Mouse (Mus musculus): Measurements from ENCODE around the gene Cant1. TPM values are rescaled to one million over a fixed set of nuclear protein-coding genes. Genes with fewer than 3 reads are reported as not detected.
A peak's percentile ranks its signal among the peaks of the same experiment; 100 is the strongest.

Gene Cant1
- polyA plus RNA-seq, 1 experiment from 2014 or later = 23.7 TPM

DNA sequence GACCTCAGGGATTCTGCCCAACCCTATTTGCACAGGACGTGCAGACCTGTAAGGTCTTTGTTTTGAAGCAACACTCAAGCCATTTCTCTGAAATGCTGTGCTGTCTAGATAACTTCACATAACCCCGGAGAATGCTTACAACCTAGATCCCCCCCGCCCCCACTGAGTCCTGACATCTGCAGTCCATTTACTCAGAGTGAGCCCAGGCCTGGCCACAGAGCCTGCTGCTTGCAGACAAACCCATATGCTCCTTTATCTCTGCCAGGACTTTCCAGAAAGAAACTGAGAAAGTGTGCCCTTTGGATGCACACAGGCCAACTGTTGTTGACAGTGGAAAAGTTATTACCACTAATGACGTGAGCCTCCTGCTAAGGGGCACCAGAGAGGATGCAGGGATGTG is 28.5 kb upstream of the Cant1 start:
- peaks cover 22% of the 10 kb centered on the region for H3K27me3 ChIP-seq (replicated peaks)
- no peak overlapping the region for H3K27ac ChIP-seq (ENCODE audit: poor library complexity, severe bottlenecking)
- H3K4me3 ChIP-seq = no peak overlapping the region
- H3K9me3 ChIP-seq (replicated peaks) = no peaks in the 10 kb centered on the region
- WGBS = 53% methylated on average over 4 of the region's 4 CpGs
- H3K9ac ChIP-seq = no peak overlapping the region
- no peaks in the 10 kb centered on the region for H3K36me3 ChIP-seq
- no peak overlapping the region for H3K4me2 ChIP-seq
- no peak for ATAC-seq (ENCODE audit: insufficient number of reproducible peaks, low FRiP score)
- H3K4me1 ChIP-seq (replicated peaks) = peaks cover 12% of the 10 kb centered on the region

DNA sequence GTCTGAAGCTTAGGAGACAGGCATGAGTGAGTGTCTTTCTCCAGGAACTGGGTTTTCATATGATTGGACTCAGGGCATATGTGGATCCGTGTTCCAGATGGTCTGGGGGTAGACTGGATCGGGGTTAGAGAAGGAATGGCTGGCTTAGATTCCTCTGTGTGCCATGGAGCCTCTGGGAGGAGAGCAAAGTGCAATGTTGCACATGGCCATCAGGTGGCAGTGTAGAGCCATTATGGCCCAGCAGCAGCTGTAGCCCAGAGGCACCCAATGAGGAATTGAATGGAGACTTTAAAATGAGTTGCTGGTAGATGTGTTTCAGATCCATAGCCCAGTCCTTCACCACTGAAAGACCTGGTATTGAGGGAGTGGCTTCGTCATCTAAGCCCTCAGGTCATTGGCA is 27.0 kb upstream of the Cant1 start:
- Histone ChIP-seq H3K4me1 (replicated peaks) (peaks cover 12% of the 10 kb centered on the region), H3K4me2 (no peak overlapping the region), H3K27ac (ENCODE audit: poor library complexity, severe bottlenecking) (no peak overlapping the region), H3K9me3 (replicated peaks) (no peaks in the 10 kb centered on the region), H3K36me3 (no peaks in the 10 kb centered on the region), H3K4me3 (no peak overlapping the region), H3K9ac (no peak overlapping the region), H3K27me3 (replicated peaks) (peaks cover 22% of the 10 kb centered on the region)
- 15% methylated on average over 3 of the region's 3 CpGs for WGBS
- peak; percentile 64 for ATAC-seq (ENCODE audit: insufficient number of reproducible peaks, low FRiP score)

DNA sequence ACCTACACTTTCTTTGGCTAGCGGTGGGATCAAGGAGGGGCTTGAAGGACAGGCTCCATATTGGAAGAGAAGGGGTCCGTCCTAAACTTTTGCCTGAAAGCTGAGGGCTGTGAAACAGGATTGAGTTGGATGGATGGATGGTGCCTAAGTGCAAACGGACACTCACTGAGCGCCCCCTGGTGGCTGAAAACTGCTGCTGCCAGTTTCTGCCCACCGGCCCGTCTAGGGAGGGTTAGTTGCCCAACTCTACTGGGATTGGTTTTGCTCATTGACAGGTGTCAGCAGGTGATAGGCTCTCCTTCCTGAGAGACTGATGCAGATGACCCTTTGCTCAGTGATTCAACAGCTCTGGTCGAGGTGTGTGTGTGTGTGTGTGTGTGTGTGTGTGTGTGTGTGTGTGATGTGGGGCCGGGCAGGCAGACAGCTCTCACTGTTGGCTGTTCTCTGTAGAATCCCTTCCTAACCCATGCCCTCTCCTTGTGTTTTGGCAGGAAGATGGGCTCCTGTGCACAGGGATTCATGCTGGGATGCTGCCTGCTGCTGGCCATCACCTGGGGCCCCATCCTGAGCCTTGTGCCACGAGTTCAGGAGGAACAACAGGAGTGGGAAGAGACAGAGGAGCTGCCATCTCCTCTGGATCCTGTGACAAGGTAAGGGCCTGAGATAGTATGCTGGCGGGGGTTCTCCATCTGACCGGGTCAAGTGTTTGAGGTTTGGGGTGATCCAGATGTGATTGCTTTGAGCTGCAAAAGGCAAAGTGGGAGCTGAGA is 24.5 kb upstream of the Cant1 start:
- no peak overlapping the region for H3K4me3 ChIP-seq
- no peaks in the 10 kb centered on the region for H3K36me3 ChIP-seq
- H3K27ac ChIP-seq (ENCODE audit: poor library complexity, severe bottlenecking) = no peak overlapping the region
- no peak for ATAC-seq (ENCODE audit: insufficient number of reproducible peaks, low FRiP score)
- peaks cover 22% of the 10 kb centered on the region for H3K27me3 ChIP-seq (replicated peaks)
- H3K4me1 ChIP-seq (replicated peaks) = peaks cover 21% of the 10 kb centered on the region
- H3K9me3 ChIP-seq (replicated peaks) = no peaks in the 10 kb centered on the region
- 32% methylated on average over 11 of the region's 11 CpGs for WGBS
- no peak overlapping the region for H3K4me2 ChIP-seq
- H3K9ac ChIP-seq = no peak overlapping the region

DNA sequence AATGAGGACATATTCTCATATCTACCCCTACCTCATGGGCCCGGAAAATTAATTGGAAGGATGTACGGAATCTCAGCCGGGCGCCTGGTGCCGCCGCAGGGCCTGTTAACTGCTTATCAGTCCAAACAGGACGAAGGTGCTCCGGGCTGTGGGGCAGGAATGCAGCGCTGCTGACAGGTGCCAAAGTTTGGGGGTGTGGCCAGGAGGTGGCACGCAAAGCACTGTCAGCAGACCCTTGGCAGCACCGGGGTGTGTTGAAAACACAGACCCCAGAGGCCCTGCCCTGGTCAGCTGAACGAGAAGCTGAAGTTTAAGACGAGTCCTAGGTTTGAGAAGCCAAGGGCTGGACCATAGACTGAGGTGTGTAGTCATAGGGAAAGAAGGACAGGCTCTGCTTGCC is 23.8 kb upstream of the Cant1 start:
- WGBS = 24% methylated on average over 13 of the region's 13 CpGs
- no peak overlapping the region for H3K4me3 ChIP-seq
- H3K36me3 ChIP-seq = no peaks in the 10 kb centered on the region
- H3K27ac ChIP-seq (ENCODE audit: poor library complexity, severe bottlenecking) = no peak overlapping the region
- H3K4me2 ChIP-seq = no peak overlapping the region
- H3K4me1 ChIP-seq (replicated peaks) = peaks cover 22% of the 10 kb centered on the region
- no peak for ATAC-seq (ENCODE audit: insufficient number of reproducible peaks, low FRiP score)
- H3K9me3 ChIP-seq (replicated peaks) = no peaks in the 10 kb centered on the region
- H3K9ac ChIP-seq = no peak overlapping the region
- peaks cover 16% of the 10 kb centered on the region for H3K27me3 ChIP-seq (replicated peaks)

DNA sequence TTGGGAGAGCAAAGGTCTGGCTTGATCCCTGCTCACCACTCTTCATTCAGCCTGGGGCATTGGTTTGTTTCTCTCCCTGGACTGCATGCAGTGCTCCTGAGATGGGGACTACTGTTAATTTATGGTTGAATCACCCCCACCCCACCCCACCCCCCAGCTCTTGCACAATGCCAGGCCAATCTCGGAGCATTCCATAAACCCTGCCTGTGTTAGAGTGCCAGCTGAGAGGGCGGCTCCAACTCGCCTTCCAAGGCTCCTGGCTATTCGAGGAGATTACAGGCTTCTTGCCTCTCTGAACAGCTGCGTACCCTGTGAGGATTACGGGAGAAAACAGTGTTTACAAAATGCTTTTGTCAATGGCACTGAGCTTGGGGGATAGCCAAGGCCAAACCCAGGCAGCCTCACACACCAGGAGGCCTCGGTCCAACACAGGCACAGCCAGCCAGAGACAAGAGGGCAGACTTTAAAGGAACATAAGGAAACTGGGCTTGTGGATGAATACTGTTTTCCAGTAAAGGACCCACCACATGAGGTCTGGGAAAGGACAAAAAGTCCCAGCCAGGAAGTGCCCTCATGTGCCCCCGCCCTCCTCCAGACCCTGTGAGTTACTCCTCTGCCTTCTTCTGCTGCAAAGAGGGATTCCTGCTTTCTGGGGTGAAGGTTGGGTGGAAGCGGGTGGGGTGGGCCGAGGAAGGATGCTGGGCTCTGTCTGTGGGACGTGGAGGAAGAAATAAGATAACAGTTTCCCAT is 20.0 kb upstream of the Cant1 start:
- Histone ChIP-seq H3K9ac (no peak overlapping the region), H3K4me1 (replicated peaks) (peaks cover 30% of the 10 kb centered on the region), H3K27ac (ENCODE audit: poor library complexity, severe bottlenecking) (peak overlapping the region; percentile 3; the same call in 1 of the 2 replicates), H3K36me3 (no peaks in the 10 kb centered on the region), H3K4me3 (no peak overlapping the region), H3K9me3 (replicated peaks) (no peaks in the 10 kb centered on the region), H3K4me2 (no peak overlapping the region), H3K27me3 (replicated peaks) (peaks cover 6% of the 10 kb centered on the region; the same call in 1 of the 2 replicates)
- WGBS = 34% methylated on average over 11 of the region's 11 CpGs
- ATAC-seq (ENCODE audit: insufficient number of reproducible peaks, low FRiP score) = no peak

DNA sequence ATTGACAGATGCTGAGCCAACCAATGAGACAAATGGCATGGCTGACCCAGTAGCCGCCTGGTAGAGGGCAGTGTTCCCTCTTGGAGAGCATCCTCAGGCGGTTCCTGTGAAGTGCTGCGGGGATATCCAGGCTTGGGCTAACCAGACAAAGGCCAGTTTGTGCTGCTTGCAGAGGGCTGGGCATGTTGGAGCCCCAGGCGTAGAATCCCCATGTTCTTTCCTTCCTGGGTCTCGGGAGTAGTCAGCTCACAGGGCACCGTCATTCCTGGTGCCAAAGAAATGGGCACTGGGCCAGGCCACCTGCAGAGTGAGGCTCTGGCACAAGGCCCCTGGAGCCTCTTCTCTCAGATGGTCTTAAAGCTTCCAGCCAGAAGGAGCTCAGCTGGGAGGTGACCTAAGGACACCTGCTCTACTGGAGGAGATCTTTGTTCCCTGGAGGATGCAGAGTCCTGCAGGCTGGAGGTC is 17.6 kb upstream of the Cant1 start:
- Histone ChIP-seq H3K36me3 (no peaks in the 10 kb centered on the region), H3K4me2 (no peak overlapping the region), H3K9me3 (replicated peaks) (no peaks in the 10 kb centered on the region), H3K27ac (ENCODE audit: poor library complexity, severe bottlenecking) (no peak overlapping the region), H3K4me3 (no peak overlapping the region), H3K27me3 (replicated peaks) (0 out of 2 replicates have a peak, but pooled peaks cover 6% of the 10 kb centered on the region), H3K9ac (no peak overlapping the region), H3K4me1 (replicated peaks) (peaks cover 38% of the 10 kb centered on the region)
- WGBS = 44% methylated on average over 6 of the region's 6 CpGs
- ATAC-seq (ENCODE audit: insufficient number of reproducible peaks, low FRiP score) = no peak

DNA sequence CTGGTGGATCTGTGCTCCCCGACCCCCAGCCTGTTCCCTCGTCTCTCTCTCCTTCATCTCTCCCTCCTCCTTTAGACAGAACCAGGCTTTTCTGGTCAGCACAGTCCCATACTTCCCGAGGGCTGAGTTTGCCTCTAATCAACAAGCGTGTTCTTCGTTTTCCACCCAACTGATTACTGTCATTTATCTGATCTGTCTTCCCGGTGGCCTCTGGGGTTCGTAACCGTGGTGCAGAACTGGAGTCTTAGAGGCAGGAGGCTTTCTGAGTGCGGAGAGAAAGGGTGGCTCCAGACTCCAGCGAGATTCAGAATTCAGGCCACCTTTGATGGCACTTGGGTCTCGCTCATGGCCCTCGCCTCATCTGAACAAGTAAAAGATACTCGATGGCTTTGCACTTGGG is 15.2 kb upstream of the Cant1 start:
- no peak for ATAC-seq (ENCODE audit: insufficient number of reproducible peaks, low FRiP score)
- 31% methylated on average over 13 of the region's 13 CpGs for WGBS
- H3K4me2 ChIP-seq = peak overlapping the region; percentile 63
- H3K4me1 ChIP-seq (replicated peaks) = peaks cover 50% of the 10 kb centered on the region
- H3K27ac ChIP-seq (ENCODE audit: poor library complexity, severe bottlenecking) = no peak overlapping the region
- H3K4me3 ChIP-seq = peak overlapping the region; percentile 37
- no peaks in the 10 kb centered on the region for H3K9me3 ChIP-seq (replicated peaks)
- H3K27me3 ChIP-seq (replicated peaks) = 0 out of 2 replicates have a peak, but pooled peaks cover 6% of the 10 kb centered on the region
- no peaks in the 10 kb centered on the region for H3K36me3 ChIP-seq
- H3K9ac ChIP-seq = peak overlapping the region; percentile 62; the same call in 1 of the 2 replicates

DNA sequence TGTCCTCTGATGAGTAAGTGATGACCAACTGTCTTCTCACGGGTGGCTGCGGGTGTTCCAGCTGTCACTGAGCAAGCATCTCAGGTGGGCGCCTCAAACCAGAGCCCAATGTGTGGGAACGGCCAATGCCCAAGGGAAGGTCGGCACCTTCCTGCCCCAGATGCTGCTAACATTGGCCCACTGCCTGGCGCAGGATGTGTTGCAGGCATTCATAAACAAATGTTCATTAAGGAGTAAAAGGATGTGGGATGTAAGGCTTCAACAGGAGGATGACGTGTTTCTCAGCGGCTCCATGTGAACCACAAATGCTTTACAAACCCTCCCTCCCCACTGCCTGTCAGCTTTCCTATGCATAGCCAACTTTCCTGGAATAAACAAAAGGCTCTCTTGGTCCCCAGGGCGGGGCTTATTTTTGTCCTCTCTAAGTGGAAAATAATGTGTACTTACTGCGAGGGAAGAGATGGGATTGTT is 14.5 kb upstream of the Cant1 start:
- ATAC-seq (ENCODE audit: insufficient number of reproducible peaks, low FRiP score) = no peak
- WGBS = 62% methylated on average over 10 of the region's 10 CpGs
- H3K4me2 ChIP-seq = peak overlapping the region; percentile 63
- no peak overlapping the region for H3K27ac ChIP-seq (ENCODE audit: poor library complexity, severe bottlenecking)
- H3K9me3 ChIP-seq (replicated peaks) = no peaks in the 10 kb centered on the region
- 0 out of 2 replicates have a peak, but pooled peaks cover 6% of the 10 kb centered on the region for H3K27me3 ChIP-seq (replicated peaks)
- no peaks in the 10 kb centered on the region for H3K36me3 ChIP-seq
- peaks cover 50% of the 10 kb centered on the region for H3K4me1 ChIP-seq (replicated peaks)
- H3K4me3 ChIP-seq = peak overlapping the region; percentile 37
- no peak overlapping the region for H3K9ac ChIP-seq

DNA sequence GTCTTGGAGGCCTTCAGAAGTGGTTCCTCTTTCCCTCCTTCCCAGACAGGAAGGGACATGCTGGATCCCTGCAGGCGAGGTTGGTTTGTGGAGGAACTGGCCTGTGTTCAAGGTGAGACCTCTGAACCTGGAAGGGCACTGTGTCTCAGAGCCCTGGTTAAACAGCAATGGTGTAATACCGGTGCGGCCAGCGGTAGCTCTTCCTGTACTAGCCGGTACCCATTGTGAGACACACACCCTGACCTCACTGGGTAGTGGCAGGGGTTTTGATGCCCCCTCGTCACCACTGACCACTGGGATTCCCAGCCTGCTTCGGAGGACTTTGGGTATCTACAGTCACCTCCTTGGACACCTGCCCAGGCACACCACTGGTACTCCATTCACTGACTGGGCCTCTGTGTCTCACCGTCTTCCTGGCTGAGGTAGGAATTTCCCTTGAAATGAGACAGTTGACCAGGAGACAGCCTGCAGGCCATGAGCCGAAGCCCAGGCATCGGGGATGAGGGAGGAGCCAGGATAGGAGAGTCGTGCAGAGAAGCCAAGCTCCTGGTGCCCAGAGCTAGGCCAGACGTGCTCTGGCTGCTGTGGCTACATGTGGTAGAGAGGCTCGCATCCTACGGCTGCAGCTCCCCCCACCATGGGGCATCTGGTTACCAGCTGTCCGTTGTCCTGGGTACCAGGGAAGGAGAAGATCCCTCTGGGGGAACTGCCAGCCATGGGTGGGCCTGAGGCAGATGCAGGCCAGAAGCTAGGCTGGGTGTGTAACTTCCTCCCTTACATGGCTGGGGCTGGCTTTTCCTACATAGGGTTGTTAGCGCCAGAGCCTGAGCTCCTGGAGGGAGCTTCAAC is 12.4 kb upstream of the Cant1 start:
- Histone ChIP-seq H3K9me3 (replicated peaks) (no peaks in the 10 kb centered on the region), H3K4me3 (no peak overlapping the region), H3K4me1 (replicated peaks) (peaks cover 68% of the 10 kb centered on the region), H3K27me3 (replicated peaks) (peaks cover 6% of the 10 kb centered on the region; the same call in 1 of the 2 replicates), H3K9ac (no peak overlapping the region), H3K4me2 (no peak overlapping the region), H3K27ac (ENCODE audit: poor library complexity, severe bottlenecking) (no peak overlapping the region), H3K36me3 (no peaks in the 10 kb centered on the region)
- 65% methylated on average over 16 of the region's 16 CpGs for WGBS
- no peak; the same call in 1 of the 2 replicates for ATAC-seq (ENCODE audit: insufficient number of reproducible peaks, low FRiP score)

DNA sequence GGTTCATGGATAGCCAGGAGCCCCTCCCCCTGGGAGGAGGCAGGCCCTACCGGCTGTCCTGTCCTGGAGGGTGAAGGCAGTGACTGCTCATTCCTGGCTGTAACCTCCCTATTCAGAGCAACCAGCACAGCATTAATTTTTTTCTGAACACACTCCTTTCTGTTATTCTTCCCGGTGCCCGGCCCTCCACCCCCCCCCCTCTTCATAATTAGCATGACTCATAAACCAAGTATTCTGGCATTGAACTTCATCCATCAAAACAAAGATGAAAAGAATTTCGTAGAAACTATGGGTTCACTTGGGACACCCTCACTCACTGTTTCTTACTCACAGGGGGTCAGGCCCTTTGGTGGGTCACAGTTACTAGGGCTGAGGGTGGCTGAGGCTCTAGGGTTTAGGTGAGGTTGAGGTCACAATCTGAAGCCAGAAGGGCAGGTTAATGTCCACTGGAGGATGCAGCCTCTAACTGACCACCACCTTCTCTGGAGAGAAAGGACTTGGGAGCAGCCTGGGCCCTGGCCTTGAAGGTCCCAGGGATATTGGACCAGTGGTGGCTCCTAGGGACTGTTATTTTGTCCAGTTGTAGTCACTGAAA is 11.5 kb upstream of the Cant1 start:
- H3K27ac ChIP-seq (ENCODE audit: poor library complexity, severe bottlenecking) = no peak overlapping the region
- no peak overlapping the region for H3K9ac ChIP-seq
- H3K4me2 ChIP-seq = no peak overlapping the region
- H3K4me1 ChIP-seq (replicated peaks) = peaks cover 71% of the 10 kb centered on the region
- no peak overlapping the region for H3K4me3 ChIP-seq
- peaks cover 3% of the 10 kb centered on the region; the same call in 1 of the 2 replicates for H3K27me3 ChIP-seq (replicated peaks)
- no peaks in the 10 kb centered on the region for H3K9me3 ChIP-seq (replicated peaks)
- no peaks in the 10 kb centered on the region for H3K36me3 ChIP-seq
- WGBS = 42% methylated on average over 4 of the region's 4 CpGs
- ATAC-seq (ENCODE audit: insufficient number of reproducible peaks, low FRiP score) = no peak
